Mouse (Mus musculus) induced T-regulatory cell, adult 2 months (primary cell): ENCODE results near the gene Ptrh1.

Experiments
- DNase-seq: peaks from one replicate; pipeline ENCODE4 v3.0.0-alpha.2; 2012; ENCODE audit warnings: low read depth

Gene Ptrh1

GRCm38 (mm10) chr2:32757056-32757845 is 18.3 kb upstream of the Ptrh1 start, which contains the start of gene Tor2a:
Gene Tor2a, plus strand, starts transcription at chr2:32757234.
- DNase-seq: peak; percentile 99

- no peak for DNase-seq
Observed at GRCm38 (mm10) chr2:32758503-32758902, 17.1 kb upstream of the Ptrh1 start.

GRCm38 (mm10) chr2:32759001-32759400 is 16.6 kb upstream of the Ptrh1 start:
- no peak for DNase-seq

- DNase-seq: no peak
Observed at GRCm38 (mm10) chr2:32761361-32761760, 14.2 kb upstream of the Ptrh1 start.

- DNase-seq: no peak
Observed at GRCm38 (mm10) chr2:32761859-32762258, 13.7 kb upstream of the Ptrh1 start.

GRCm38 (mm10) chr2:32763353-32763752 is 12.2 kb upstream of the Ptrh1 start:
- DNase-seq: peak; percentile 43

GRCm38 (mm10) chr2:32767241-32767640 is 8.3 kb upstream of the Ptrh1 start:
- no peak for DNase-seq

GRCm38 (mm10) chr2:32768661-32769285 is 6.8 kb upstream of the Ptrh1 start:
- DNase-seq: no peak

GRCm38 (mm10) chr2:32769327-32770085 is 6.1 kb upstream of the Ptrh1 start:
- no peak for DNase-seq

GRCm38 (mm10) chr2:32771886-32772285 is 3.7 kb upstream of the Ptrh1 start:
- peak; percentile 71 for DNase-seq

- peak; percentile 62 for DNase-seq
Observed at GRCm38 (mm10) chr2:32772626-32773279, 2.8 kb upstream of the Ptrh1 start.

GRCm38 (mm10) chr2:32776192-32776591 is 606 bp downstream of the Ptrh1 start:
- DNase-seq: no peak

GRCm38 (mm10) chr2:32778081-32778480 is 2.5 kb downstream of the Ptrh1 start:
- DNase-seq: no peak

- DNase-seq: peak; percentile 54
Observed at GRCm38 (mm10) chr2:32779131-32779530, 3.5 kb downstream of the Ptrh1 start.

GRCm38 (mm10) chr2:32779714-32780113 is 4.1 kb downstream of the Ptrh1 start:
- no peak for DNase-seq

GRCm38 (mm10) chr2:32781710-32782109 is 6.1 kb downstream of the Ptrh1 start:
- no peak for DNase-seq

- DNase-seq: no peak
Observed at GRCm38 (mm10) chr2:32784048-32784681, 8.6 kb downstream of the Ptrh1 start, which contains the start of gene Cfap157. Gene Cfap157, minus strand, starts transcription at chr2:32784428.

- DNase-seq: peak; percentile 73
Observed at GRCm38 (mm10) chr2:32787176-32787575, 11.6 kb downstream of the Ptrh1 start.

GRCm38 (mm10) chr2:32788581-32788980 is 13.0 kb downstream of the Ptrh1 start:
- DNase-seq: no peak

- no peak for DNase-seq
Observed at GRCm38 (mm10) chr2:32791297-32791696, 15.7 kb downstream of the Ptrh1 start.

- DNase-seq: no peak
Observed at GRCm38 (mm10) chr2:32795748-32796418, 20.3 kb downstream of the Ptrh1 start.
